Mouse (Mus musculus) CD4-positive, CD25-positive, alpha-beta regulatory T cell, adult 2 months (primary cell): ENCODE data around the gene Cgas.

Source experiments
- DNase-seq: peaks from one replicate; pipeline ENCODE4 v3.0.0-alpha.2; 2012; ENCODE audit warnings: low read depth, low spot score

The Cgas gene

GRCm38 (mm10) chr9:78463337-78463736 is 20.3 kb upstream of the Cgas start:
- DNase-seq = no peak

DNA sequence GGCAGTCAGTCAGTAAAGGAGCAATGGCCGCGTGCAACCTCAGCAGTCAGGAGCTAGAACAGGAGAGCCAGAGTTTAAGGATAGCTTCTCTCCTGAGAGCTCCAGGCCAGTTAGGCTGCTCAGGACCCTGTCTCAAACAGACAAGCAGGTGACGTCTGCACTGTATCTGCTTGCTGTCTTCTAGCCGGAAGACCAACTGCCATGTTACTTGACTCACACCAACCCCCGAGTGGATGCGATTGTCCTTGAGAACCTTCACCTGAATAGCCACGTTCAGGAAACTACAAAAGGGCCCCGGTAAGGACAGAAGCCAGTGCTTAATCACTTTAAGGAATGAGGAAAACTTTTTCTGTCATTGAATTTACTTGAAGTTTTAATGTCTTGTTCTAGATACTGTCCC is 14.0 kb upstream of the Cgas start:
- DNase-seq = no peak

DNA sequence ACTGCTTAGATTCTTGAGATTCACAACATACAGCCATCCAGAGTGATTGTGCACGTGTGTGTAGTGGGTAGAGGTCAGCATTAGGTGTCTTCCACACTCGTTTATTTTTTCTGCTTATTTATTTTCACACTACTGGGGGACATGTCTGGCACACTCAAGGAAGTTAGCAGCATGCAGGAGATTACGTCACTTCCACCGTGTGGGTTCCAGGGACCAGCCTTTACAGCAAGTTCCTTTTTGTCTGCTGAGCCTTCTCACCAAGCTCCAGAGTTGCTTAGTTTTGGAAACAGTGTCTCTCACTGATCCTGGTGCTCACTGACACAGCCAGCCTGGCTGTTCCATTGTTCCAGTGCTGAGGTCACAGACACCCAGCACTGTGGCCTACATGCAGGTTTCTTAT is 8.3 kb upstream of the Cgas start:
- DNase-seq = no peak

GRCm38 (mm10) chr9:78450404-78450803 is 7.4 kb upstream of the Cgas start:
- no peak for DNase-seq

GRCm38 (mm10) chr9:78447973-78448873 is 5.2 kb upstream of the Cgas start, which contains the start of the genes Mto1 and Gm17324:
Mto1 (plus strand) TSS chr9:78448208.
Gm17324 (minus strand) TSS chr9:78448786.
- DNase-seq = peak; percentile 98

GRCm38 (mm10) chr9:78447606-78447972 is 4.6 kb upstream of the Cgas start:
- DNase-seq = no peak

- DNase-seq = no peak
These were observed 829 bp downstream of the Cgas start for GRCm38 (mm10) chr9:78442237-78442578.

DNA sequence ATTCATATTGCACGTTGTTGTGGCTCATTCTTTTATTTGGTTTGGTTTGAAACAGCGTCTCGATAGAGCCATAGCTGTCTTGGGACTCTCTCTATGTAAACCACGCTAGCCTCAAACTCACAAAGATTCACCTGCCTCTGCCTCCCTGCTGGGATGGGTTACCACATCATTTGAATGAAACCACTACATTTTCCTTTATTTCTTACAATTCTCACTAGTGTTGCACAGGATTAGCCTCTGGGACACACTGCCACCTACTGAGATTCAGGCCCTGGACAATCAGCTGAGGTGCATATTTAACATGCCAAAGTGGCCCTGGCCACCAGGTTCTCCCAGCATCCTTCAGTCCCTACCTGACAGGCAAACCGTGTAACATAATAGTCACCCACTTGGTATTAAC is 3.6 kb downstream of the Cgas start:
- no peak for DNase-seq

DNA sequence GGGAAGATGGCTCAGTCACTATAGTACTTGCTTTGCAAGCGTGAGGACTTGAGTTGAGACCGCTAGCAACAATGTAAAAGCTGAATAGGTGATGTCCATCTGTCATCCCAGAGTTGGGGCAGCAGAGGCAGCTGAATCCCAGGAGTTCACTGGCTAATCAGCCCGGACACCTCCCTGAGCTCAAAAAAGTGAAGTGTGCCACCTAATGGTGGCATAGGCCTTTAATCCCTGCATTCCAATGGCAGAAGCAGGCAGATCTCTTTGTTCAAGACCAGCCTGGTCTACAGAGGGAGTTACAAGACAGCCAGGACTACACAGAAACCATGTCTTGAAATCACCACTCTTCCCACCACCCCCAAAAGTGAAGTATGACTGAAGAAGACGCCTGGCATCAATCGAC is 10.6 kb downstream of the Cgas start:
- DNase-seq = no peak

- no peak for DNase-seq
These were observed 12.6 kb downstream of the Cgas start for GRCm38 (mm10) chr9:78430486-78430885.

- no peak for DNase-seq
These were observed 13.5 kb downstream of the Cgas start for GRCm38 (mm10) chr9:78429551-78429950.

GRCm38 (mm10) chr9:78428870-78429432 is 14.1 kb downstream of the Cgas start:
- no peak for DNase-seq

DNA sequence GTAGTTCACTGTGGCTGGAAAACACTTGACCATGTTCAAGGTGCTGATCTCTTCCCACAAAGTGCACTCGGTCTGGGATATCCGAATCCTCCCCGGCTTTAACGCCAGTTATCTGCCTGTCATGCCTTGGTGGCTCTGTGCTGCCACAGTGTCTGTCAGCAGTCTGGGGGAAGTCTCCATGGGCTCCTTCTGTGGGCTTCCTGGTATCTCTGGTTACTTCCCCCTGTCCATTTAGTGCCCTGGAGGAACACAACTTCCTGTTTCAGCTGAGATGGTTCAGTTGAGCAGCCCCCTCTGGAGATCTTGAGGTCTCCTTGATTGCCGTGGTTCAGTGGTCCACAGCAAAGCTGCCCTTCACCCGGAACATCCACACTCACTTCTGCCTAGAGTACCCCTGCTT is 14.9 kb downstream of the Cgas start:
- DNase-seq = peak; percentile 19

- DNase-seq = peak; percentile 78
These were observed 15.7 kb downstream of the Cgas start for GRCm38 (mm10) chr9:78427362-78427781.

- peak; percentile 29 for DNase-seq
These were observed 41.4 kb downstream of the Cgas start for GRCm38 (mm10) chr9:78401596-78401995.

DNA sequence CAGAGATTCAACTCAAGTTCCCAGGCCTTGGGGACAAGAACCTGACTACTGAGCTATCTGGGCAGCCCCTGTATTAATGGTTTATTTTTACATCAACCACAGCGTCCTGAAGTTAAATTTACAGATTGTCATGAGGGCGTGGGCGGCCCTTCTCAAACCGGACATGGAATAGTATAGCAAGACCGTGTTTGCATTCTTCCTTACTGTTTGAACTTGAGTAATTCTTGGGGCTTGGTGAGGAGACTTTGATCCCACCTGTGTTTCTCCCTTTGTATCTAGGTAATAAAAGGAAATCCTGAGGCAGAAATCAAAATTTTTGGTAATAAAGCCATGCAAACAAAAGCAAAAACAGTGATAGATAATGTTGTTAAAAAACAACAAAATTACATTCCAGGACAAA is 42.5 kb downstream of the Cgas start:
- no peak for DNase-seq

GRCm38 (mm10) chr9:78396517-78396916 is 46.5 kb downstream of the Cgas start:
- DNase-seq = no peak

DNA sequence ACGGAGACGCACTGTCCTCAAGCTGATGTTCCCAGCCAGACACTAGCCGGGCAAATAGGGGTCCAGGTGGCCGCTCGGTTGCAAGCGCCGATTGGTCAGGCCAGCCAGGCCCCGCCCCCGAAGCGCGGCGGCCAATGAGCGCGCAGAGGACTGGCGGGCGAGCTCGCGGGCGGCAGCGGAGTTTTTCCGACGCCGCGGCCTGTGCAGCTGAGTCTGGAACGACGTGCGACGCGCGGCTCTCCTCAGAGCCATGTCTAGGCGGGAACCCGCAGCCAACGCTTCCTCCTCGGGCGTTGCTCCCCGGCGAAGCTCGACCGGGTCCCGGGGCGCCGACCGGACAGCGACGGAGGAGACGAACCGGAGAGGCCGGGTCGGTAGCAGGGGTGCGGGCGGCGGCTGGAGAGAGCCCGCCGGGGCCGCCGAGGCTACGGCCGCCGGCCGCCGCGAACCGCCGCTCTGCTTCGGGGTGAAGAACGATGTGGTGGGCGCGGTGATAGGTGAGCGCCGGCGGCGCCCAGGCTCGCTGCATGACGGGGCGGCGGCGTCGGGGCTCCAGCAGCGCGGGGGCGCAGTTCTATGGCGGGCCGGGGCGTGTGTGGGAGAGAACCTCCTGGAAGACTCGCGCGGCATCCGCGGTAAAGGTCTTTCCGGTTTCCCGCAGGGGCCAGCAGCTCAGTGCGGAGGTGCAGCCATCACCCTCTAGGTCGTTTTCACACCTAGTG is 47.2 kb downstream of the Cgas start, which contains the start of gene Ddx43:
Ddx43 (plus strand) TSS at position 148 of the 722 bp plus-strand sequence.
- DNase-seq = peak; percentile 85

- no peak for DNase-seq
These were observed 47.8 kb downstream of the Cgas start for GRCm38 (mm10) chr9:78395244-78395629.

DNA sequence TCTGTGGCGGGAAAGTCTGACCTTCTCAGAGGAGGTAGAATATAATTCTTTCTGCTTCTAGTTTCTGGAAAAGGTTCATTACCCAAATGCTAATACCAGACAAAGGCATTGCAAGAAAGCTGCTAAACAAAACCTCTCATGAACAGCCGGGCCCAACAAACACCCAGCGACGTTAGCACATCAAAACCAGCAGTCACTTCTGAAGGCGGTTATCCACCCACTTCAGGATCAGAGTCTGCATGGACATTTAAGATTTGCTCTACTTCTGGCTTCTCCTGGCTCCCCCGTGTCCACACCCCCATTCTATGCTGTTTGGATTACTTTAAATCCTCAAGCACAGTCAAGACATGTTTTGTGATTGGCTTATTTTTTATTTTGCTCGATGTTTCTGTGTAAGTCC is 48.4 kb downstream of the Cgas start:
- no peak for DNase-seq

GRCm38 (mm10) chr9:78393741-78394140 is 49.3 kb downstream of the Cgas start:
- no peak for DNase-seq

DNA sequence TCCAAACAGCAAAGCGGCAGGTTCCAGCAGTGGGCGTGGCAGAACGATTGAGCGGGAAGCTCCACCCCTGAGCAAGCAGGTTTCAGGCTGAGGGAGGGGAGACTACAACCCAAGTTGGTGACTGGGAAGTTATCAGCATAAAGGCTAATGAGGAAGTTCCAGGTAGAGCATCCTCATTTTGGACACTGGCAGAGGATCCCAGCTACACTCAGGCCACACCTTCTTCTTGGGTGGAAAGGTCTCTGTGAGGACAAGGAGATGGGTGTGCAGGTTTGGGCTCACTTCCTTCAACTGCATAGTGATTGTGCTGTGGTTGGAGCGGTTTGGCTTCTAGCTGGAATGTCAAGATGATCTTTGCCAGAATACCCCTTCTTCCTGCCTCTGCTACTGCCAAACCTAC is 53.1 kb downstream of the Cgas start:
- no peak for DNase-seq

- no peak for DNase-seq
These were observed 56.1 kb downstream of the Cgas start for GRCm38 (mm10) chr9:78386947-78387346.
